ENCODE assay signal across 42 mouse cellular contexts in the genomic region with DNA sequence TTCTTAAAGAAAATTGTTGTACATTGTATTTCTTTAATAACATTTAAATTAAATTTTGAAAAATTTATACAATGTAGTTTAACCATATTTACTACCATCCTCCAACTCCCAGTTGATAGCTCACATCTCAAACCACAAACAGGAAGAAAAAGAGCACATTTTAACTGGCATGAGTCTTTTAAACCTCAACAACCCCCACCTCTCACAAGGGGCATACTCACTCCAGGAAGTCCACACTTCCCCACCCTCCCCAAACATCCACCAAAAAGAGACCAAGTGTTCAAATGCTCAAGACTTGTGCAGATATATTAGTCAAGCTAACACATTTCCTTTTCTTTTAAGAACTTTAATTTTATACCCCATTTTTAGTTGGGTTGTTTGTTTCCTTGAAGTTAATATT. TPM values are rescaled to one million over a fixed set of nuclear protein-coding genes. Genes with fewer than 3 reads are reported as not detected.
"Had no signal": no experiment of that assay in that cellular context is flagged by ENCODE, and none has a peak within 500 bp of the region (broad histone marks: within the 10 kb centered on the region; RNA-seq: fewer than 3 reads in every experiment).

No protein-coding gene starts in this region.

- H3K27ac ChIP-seq: heart, embryonic 10.5 days; heart, embryonic 13.5 days; heart, embryonic 15.5 days; hindbrain, embryonic 10.5 days; hindbrain, embryonic 12.5 days; hindbrain, embryonic 13.5 days; hindbrain, embryonic 14.5 days; hindbrain, embryonic 15.5 days; hindbrain, postnatal 0 days; intestine, embryonic 15.5 days; kidney, embryonic 15.5 days; kidney, postnatal 0 days; layer of hippocampus, adult 2 months; left cerebral cortex, adult 2 months had no signal

- H3K4me2 ChIP-seq: heart, embryonic 11.5 days; heart, embryonic 12.5 days; heart, embryonic 13.5 days; heart, embryonic 15.5 days; hindbrain, embryonic 12.5 days; hindbrain, embryonic 13.5 days; hindbrain, embryonic 14.5 days; hindbrain, embryonic 15.5 days; intestine, embryonic 15.5 days; kidney, embryonic 15.5 days had no signal

- H3K4me1 ChIP-seq: heart, embryonic 10.5 days; heart, embryonic 12.5 days; heart, embryonic 13.5 days; heart, embryonic 15.5 days; hindbrain, embryonic 10.5 days; hindbrain, embryonic 12.5 days; hindbrain, embryonic 13.5 days; hindbrain, embryonic 15.5 days; intestine, embryonic 15.5 days; kidney, embryonic 15.5 days had no signal

- H3K36me3 ChIP-seq: heart, embryonic 10.5 days; heart, embryonic 12.5 days; heart, embryonic 13.5 days; heart, embryonic 15.5 days; hindbrain, embryonic 10.5 days; hindbrain, embryonic 12.5 days; hindbrain, embryonic 13.5 days; hindbrain, embryonic 15.5 days; intestine, embryonic 15.5 days; kidney, embryonic 15.5 days had no signal

- H3K9ac ChIP-seq: heart, embryonic 12.5 days; heart, embryonic 13.5 days; heart, embryonic 15.5 days; hindbrain, embryonic 12.5 days; hindbrain, embryonic 13.5 days; hindbrain, embryonic 14.5 days; hindbrain, embryonic 15.5 days; intestine, embryonic 15.5 days; kidney, embryonic 15.5 days had no signal

- DNase-seq: heart, postnatal 10 days; heart, postnatal 14 days; heart, postnatal 36 days; heart, postnatal 4 days; kidney, adult 11 months; kidney, adult 18-20 months; kidney, adult 2 months; kidney, adult 8-10 months; kidney, adult 9 months; kidney, postnatal 14 days; kidney, postnatal 25 days; kidney, postnatal 36 days; kidney, postnatal 4 days; layer of hippocampus, adult 9-11 months; layer of hippocampus, postnatal 36 days had no signal

- H3K27me3 ChIP-seq: heart, embryonic 12.5 days; heart, embryonic 13.5 days; heart, embryonic 15.5 days; hindbrain, embryonic 12.5 days; hindbrain, embryonic 13.5 days; hindbrain, embryonic 15.5 days; intestine, embryonic 15.5 days; kidney, embryonic 15.5 days had no signal

- H3K9me3 ChIP-seq: heart, embryonic 10.5 days; heart, embryonic 12.5 days; heart, embryonic 13.5 days; heart, embryonic 15.5 days; hindbrain, embryonic 10.5 days; hindbrain, embryonic 12.5 days; hindbrain, embryonic 13.5 days; hindbrain, embryonic 15.5 days; intestine, embryonic 15.5 days; kidney, embryonic 15.5 days had no signal

- ATAC-seq: hindbrain, embryonic 16.5 days; hindbrain, postnatal 0 days; inflammation-experienced regulatory T-cells, adult 6 months; intestine, embryonic 15.5 days; intestine, embryonic 16.5 days; intestine, postnatal 0 days had no signal

- H3K4me3 ChIP-seq: heart, embryonic 10.5 days; heart, embryonic 12.5 days; heart, embryonic 13.5 days; heart, embryonic 15.5 days; hindbrain, embryonic 10.5 days; hindbrain, embryonic 12.5 days; hindbrain, embryonic 13.5 days; hindbrain, embryonic 15.5 days; intestine, embryonic 15.5 days; kidney, embryonic 15.5 days; layer of hippocampus, adult 2 months; left cerebral cortex, adult 2 months had no signal

RNA-seq across cellular contexts. Expression of gene Npsr1, which starts 38.6 kb away (rescaled TPM):
- total RNA-seq: heart, postnatal 10 days; heart, postnatal 14 days; heart, postnatal 25 days; heart, postnatal 36 days; heart, postnatal 4 days had no signal
- polyA plus RNA-seq: heart, embryonic 10.5 days; heart, embryonic 11.5 days; heart, embryonic 12.5 days; heart, embryonic 13.5 days; heart, embryonic 14.5 days; heart, embryonic 15.5 days; heart, embryonic 16.5 days; heart, postnatal 0 days; hindbrain, embryonic 10.5 days; hindbrain, embryonic 11.5 days; hindbrain, embryonic 12.5 days; inflammation-experienced regulatory T-cells, adult 6 months; intestine, embryonic 14.5 days; intestine, embryonic 15.5 days; intestine, embryonic 16.5 days; intestine, postnatal 0 days; large intestine, adult 2 months had no signal
